Mouse (Mus musculus) induced T-regulatory cell, adult 2 months (primary cell): ENCODE data around the gene Gsn.

Experiments
- DNase-seq: peaks from one replicate; pipeline ENCODE4 v3.0.0-alpha.2; 2012; ENCODE audit warnings: low read depth

The Gsn gene

GRCm38 (mm10) chr2:35253751-35254150 lies 2.4 kb upstream of the Gsn start:
- DNase-seq = no peak

- DNase-seq = no peak
Measured at GRCm38 (mm10) chr2:35255004-35255403, 1.2 kb upstream of the Gsn start.

- no peak for DNase-seq
Measured at GRCm38 (mm10) chr2:35255462-35255861, 718 bp upstream of the Gsn start.

- no peak for DNase-seq
Measured at GRCm38 (mm10) chr2:35256932-35257331, 752 bp downstream of the Gsn start.

DNA sequence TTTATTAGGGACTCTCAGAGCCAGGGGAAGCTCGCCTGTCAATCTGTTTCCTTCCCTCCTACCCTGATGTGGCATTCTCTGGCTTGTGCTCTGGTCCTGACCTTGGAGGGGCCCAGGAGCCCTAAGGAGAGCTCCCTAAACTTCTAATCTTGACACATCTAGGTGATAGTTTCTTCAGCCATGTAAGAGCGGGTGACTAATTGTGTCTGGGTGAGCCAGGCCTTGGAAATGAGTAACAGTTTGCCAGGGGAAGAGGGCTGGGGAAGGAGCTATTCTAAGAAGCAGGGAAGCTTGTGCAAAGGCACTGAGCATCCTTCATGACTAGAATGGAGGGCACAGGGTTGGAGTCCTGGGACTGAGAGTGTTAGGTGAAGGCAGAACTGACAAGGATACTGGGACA lies 1.7 kb downstream of the Gsn start:
- DNase-seq = no peak

GRCm38 (mm10) chr2:35258590-35258989 lies 2.4 kb downstream of the Gsn start:
- no peak for DNase-seq

GRCm38 (mm10) chr2:35259338-35260080 lies 3.3 kb downstream of the Gsn start:
- peak; percentile 44 for DNase-seq

- no peak for DNase-seq
Measured at GRCm38 (mm10) chr2:35260291-35260690, 4.1 kb downstream of the Gsn start.

DNA sequence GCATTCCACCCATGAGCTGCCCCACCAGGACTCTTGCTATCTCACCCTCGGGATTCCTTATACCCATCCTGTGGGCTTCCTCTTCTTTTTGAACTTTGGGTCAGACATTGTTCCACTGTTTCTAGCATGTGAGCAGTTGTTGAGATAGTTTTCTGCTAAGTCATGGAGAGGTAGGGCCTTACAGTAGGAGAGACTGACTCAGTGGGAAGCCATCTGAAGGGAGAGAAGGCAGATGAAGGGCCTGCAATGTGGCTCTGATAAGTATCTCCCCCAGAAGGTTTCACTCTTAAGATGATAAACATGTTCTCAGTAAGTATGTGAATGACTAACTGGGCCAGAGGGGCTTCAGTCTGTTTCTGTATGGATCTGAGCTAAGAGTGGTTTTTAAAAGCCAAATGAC lies 7.9 kb downstream of the Gsn start:
- DNase-seq = no peak

GRCm38 (mm10) chr2:35265296-35265695 lies 9.1 kb downstream of the Gsn start:
- DNase-seq = peak; percentile 73

- no peak for DNase-seq
Measured at GRCm38 (mm10) chr2:35265775-35266174, 9.6 kb downstream of the Gsn start.

- DNase-seq = no peak
Measured at GRCm38 (mm10) chr2:35266251-35266905, 10.2 kb downstream of the Gsn start.

DNA sequence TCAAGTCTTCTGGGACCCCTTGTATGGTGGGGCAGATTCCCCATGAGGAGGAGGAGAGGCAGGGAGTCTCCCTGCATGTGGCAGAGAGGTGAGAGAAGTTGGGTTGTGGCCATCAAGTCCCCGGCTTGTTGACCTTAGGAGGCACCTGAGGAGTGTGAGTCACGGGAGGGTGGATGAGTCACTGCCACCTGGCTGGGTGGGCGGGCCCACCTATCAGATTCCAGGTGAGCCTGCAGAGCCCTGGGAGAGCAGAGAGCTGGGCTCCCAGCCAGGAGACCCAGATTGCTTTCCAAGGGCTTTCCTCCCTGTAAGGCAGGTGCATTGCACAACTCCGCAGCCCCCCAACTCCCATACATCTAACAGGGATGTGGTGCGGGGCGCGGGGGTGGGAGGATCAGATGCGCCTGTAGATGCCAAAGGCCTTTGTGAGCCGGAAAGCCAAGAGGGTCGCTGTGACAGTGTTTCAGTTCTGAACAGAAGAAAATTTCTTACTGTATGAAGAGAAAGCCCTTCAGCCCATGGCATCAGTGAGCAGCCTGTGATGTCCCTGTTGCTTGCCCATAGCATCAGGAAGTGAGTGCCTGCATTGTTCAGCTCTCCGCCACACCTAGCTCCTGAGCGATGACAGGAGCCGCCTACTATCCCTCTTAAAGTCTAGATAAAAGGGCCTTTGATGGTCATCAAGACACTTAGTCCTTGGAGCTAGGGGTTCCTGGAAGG lies 11.1 kb downstream of the Gsn start:
- no peak for DNase-seq

- DNase-seq = no peak
Measured at GRCm38 (mm10) chr2:35267876-35268566, 11.8 kb downstream of the Gsn start.

- no peak for DNase-seq
Measured at GRCm38 (mm10) chr2:35269136-35269535, 13.0 kb downstream of the Gsn start.

GRCm38 (mm10) chr2:35269716-35270260 lies 13.6 kb downstream of the Gsn start:
- no peak for DNase-seq

DNA sequence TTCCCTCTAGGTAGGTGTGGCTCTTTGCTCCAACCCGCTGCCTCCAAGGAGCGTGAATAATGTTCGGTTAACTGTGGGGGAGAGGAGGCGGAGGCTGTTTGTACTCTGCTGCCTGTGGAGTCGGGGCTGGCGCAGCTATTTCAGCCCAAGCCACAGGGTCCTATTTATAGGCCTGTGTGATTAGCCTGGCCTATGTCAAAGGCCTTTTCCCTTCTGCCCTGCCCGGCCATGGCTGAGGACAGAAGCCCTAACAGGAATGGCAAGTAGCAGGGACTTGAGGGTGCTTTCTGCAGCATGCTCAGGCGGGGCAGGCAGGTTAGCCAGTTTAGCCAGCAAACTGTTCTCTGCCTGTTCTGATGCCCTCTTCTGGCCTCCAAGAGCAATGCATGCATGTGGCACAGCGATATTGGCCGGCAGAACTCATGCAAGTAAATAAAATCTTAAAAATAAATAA lies 14.4 kb downstream of the Gsn start:
- peak; percentile 69 for DNase-seq

DNA sequence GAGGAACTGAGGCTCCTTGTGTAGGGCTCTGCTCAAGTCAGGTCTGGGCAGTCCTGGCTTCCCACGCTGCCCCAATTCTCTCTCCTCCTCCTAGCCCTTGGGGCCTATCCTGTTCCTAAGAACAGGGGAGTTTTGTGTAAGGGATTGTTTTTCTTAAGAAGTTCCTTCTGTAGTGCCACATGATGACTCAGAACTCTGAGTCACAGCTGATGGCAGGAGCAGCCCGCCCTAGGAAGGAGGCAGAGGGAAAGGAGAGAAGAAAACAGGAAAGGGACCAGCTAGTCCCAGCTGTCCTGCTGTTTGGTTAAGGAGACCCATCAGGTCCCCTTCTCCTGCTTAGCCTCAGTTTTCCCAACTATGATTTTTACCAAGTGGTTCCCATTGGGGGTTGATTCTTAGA lies 15.6 kb downstream of the Gsn start:
- no peak for DNase-seq

DNA sequence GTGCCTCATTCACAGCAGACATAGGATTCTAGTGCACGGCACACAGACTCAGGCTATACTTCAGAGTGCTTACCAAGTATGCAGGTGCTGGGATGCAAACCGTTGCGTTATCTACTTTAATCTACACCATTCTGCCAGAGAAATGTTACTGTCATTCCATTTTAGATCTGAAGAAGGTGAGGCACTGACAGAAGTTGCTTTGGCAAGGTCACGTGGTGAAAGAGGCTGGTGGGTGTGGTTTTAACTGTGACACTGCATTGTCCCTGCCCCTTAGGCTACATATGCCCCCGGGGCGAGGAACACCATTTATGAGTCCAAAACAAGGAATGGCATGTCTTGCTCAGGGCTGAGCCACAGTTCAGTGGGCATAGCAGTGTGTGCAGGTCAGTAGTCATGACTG lies 16.7 kb downstream of the Gsn start:
- no peak for DNase-seq

GRCm38 (mm10) chr2:35273536-35273935 lies 17.4 kb downstream of the Gsn start:
- no peak for DNase-seq

DNA sequence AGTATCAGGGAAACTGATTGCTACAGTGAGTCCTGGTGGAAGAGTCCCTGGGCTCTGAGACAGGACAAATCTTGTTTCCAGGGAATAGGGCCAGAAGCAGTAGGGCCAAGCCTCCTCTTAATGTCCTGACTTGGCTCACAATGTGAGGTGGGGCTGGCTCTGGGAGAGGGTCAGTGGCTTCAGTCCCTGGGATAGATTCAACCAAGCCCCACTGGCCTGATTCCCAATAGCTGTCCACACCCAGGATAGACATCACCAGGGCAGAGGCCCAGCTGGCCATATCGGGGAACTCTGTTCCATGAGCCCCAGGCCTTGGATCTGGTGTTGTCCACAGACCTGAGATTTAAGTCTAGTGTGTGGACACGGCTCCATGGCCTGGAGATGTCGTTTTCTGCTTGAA lies 21.5 kb downstream of the Gsn start:
- DNase-seq = no peak
